Mouse (Mus musculus): ENCODE data around the gene Enox1.

- TF ChIP-seq TAL1 (IDR thresholded peaks at IDR 0.05; ENCODE audit: low read length): no peak
- no peak for TF ChIP-seq GATA1 (IDR thresholded peaks at IDR 0.05; ENCODE audit: low read length)
These were observed 335.2 kb downstream of the Enox1 start for GRCm38 (mm10) chr14:77491731-77492130.
